Mouse (Mus musculus) right cerebral cortex, postnatal 14 days (tissue): ENCODE data around the gene Ehf.
A peak's percentile ranks its signal among the peaks of the same experiment; 100 is the strongest.

ENCODE experiments used
- DNase-seq: peaks from one replicate; pipeline ENCODE4 v3.0.0; 2022

Gene Ehf

GRCm38 (mm10) chr2:103293751-103294150, 9.3 kb downstream of the Ehf start:
- no peak for DNase-seq

GRCm38 (mm10) chr2:103293214-103293613, 9.9 kb downstream of the Ehf start:
- no peak for DNase-seq

GRCm38 (mm10) chr2:103290705-103291269, 12.3 kb downstream of the Ehf start:
- no peak for DNase-seq

- no peak for DNase-seq
Observed at GRCm38 (mm10) chr2:103290167-103290566, 12.9 kb downstream of the Ehf start.

- DNase-seq, result no peak
Observed at GRCm38 (mm10) chr2:103289407-103289950, 13.6 kb downstream of the Ehf start.

GRCm38 (mm10) chr2:103287716-103288115, 15.4 kb downstream of the Ehf start:
- no peak for DNase-seq

GRCm38 (mm10) chr2:103285561-103285960, 17.5 kb downstream of the Ehf start:
- DNase-seq, result no peak

- DNase-seq, result no peak
Observed at GRCm38 (mm10) chr2:103283730-103284129, 19.3 kb downstream of the Ehf start.

GRCm38 (mm10) chr2:103282184-103282750, 20.8 kb downstream of the Ehf start:
- DNase-seq, result no peak

GRCm38 (mm10) chr2:103279927-103280326, 23.2 kb downstream of the Ehf start:
- DNase-seq, result no peak

- DNase-seq, result no peak
Observed at GRCm38 (mm10) chr2:103278476-103278875, 24.6 kb downstream of the Ehf start.

GRCm38 (mm10) chr2:103277794-103278193, 25.3 kb downstream of the Ehf start:
- DNase-seq, result no peak

GRCm38 (mm10) chr2:103275316-103275960, 27.6 kb downstream of the Ehf start:
- DNase-seq, result no peak

- DNase-seq, result peak; percentile 12
Observed at GRCm38 (mm10) chr2:103274803-103275202, 28.3 kb downstream of the Ehf start.

GRCm38 (mm10) chr2:103274270-103274669, 28.8 kb downstream of the Ehf start:
- DNase-seq, result no peak

GRCm38 (mm10) chr2:103271481-103271880, 31.6 kb downstream of the Ehf start:
- no peak for DNase-seq

- no peak for DNase-seq
Observed at GRCm38 (mm10) chr2:103270556-103271160, 32.4 kb downstream of the Ehf start.

GRCm38 (mm10) chr2:103239086-103239485, 64.0 kb downstream of the Ehf start:
- no peak for DNase-seq

- DNase-seq, result no peak
Observed at GRCm38 (mm10) chr2:103226781-103227180, 76.3 kb downstream of the Ehf start.

GRCm38 (mm10) chr2:103220871-103221270, 82.2 kb downstream of the Ehf start:
- DNase-seq, result no peak

GRCm38 (mm10) chr2:103218323-103218722, 84.8 kb downstream of the Ehf start:
- DNase-seq, result no peak

GRCm38 (mm10) chr2:103215801-103216200, 87.3 kb downstream of the Ehf start:
- DNase-seq, result no peak

- no peak for DNase-seq
Observed at GRCm38 (mm10) chr2:103214861-103215260, 88.2 kb downstream of the Ehf start.

GRCm38 (mm10) chr2:103213547-103213946, 89.5 kb downstream of the Ehf start:
- no peak for DNase-seq
